Mouse (Mus musculus) brain, embryonic 14.5 days (tissue): Measurements from ENCODE around the gene Thop1.

Experiments used
- CTCF ChIP-seq: fragments of 200-500 bp; IDR thresholded peaks from 2 replicates; pipeline ENCODE4 v1.5.1; 2012; ENCODE audit warnings: inconsistent platforms, mild to moderate bottlenecking, moderate library complexity, borderline replicate concordance; ENCODE audit not compliant: insufficient read depth, insufficient read length; ENCODE audit errors: extremely low read depth
- POLR2A ChIP-seq: fragments of 200-500 bp; IDR thresholded peaks from 2 replicates; pipeline ENCODE4 v1.6.1; 2012; ENCODE audit warnings: mild to moderate bottlenecking, inconsistent platforms, borderline replicate concordance; ENCODE audit not compliant: poor library complexity, insufficient read depth, insufficient read length, severe bottlenecking; ENCODE audit errors: extremely low read depth

- TF ChIP-seq POLR2A = no peak
- no peak for TF ChIP-seq CTCF
Measured at GRCm38 (mm10) chr10:81021547-81022110, 48.2 kb upstream of the Thop1 start.
